Mouse (Mus musculus) kidney, adult 2 months (tissue): ENCODE data around the gene Nfat5.

Source experiments
- CTCF ChIP-seq: fragments of 200-500 bp; conservative IDR thresholded peaks from 2 replicates; pipeline ENCODE4 v1.5.1; 2011; ENCODE audit warnings: low read depth, mild to moderate bottlenecking, control low read depth, low read length, moderate library complexity, mixed read lengths; ENCODE audit not compliant: insufficient read depth, insufficient read length
- POLR2A ChIP-seq: fragments of 200-500 bp; IDR thresholded peaks from one replicate; pipeline ENCODE4 v1.6.1; 2011; ENCODE audit warnings: low read depth, low read length, control low read depth

- TF ChIP-seq CTCF (no peak), POLR2A (no peak)
Observed at GRCm38 (mm10) chr8:107257223-107257622, 36.0 kb upstream of the Nfat5 start.
